Mouse (Mus musculus): ENCODE results near the gene Sertad2. TPM values are rescaled to one million over a fixed set of nuclear protein-coding genes. Genes with fewer than 3 reads are reported as not detected.

Sertad2 gene
- polyA plus RNA-seq, 1 experiment from 2014 or later, result 41.9 TPM

- WGBS, result 46% methylated on average over 6 of the region's 6 CpGs
- Histone ChIP-seq H3K4me2 (replicated peaks) (no peak overlapping the region), H3K9me3 (no peaks in the 10 kb centered on the region), H3K27ac (no peak overlapping the region), H3K4me3 (no peak overlapping the region), H3K36me3 (no peaks in the 10 kb centered on the region), H3K9ac (no peak overlapping the region), H3K4me1 (no peaks in the 10 kb centered on the region), H3K27me3 (no peaks in the 10 kb centered on the region)
- no peak for ATAC-seq (ENCODE audit: insufficient number of reproducible peaks, insufficient read depth, low FRiP score, low TSS enrichment)
These were observed 128.8 kb downstream of the Sertad2 start for GRCm38 (mm10) chr11:20671789-20672392.

GRCm38 (mm10) chr11:20672513-20672912 lies 129.5 kb downstream of the Sertad2 start:
- Histone ChIP-seq H3K27ac (no peak overlapping the region), H3K4me2 (replicated peaks) (no peak overlapping the region), H3K9ac (no peak overlapping the region), H3K27me3 (no peaks in the 10 kb centered on the region), H3K9me3 (no peaks in the 10 kb centered on the region), H3K36me3 (no peaks in the 10 kb centered on the region), H3K4me1 (no peaks in the 10 kb centered on the region), H3K4me3 (no peak overlapping the region)
- WGBS, result 70% methylated on average over 6 of the region's 6 CpGs
- no peak for ATAC-seq (ENCODE audit: insufficient number of reproducible peaks, insufficient read depth, low FRiP score, low TSS enrichment)

DNA sequence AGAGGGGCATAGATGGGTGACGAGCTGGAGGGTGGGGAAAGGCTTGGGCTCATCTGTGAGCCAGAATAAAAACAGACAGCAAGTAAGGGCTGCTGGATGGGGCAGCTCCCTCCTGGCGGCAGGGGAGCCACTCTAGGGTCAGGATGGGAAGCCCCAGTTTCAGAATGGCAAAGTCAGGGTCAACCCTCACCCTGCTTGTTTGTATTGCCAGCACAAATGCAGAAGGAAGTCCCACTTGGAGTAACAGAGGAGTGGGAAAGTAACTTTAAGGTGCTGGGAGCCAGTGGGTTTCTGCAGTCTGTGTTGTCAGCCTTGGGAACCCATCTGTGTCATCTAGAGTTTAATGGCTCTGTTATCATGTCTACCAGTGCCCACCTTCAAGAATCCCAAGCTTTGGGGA lies 136.3 kb downstream of the Sertad2 start:
- H3K4me2 ChIP-seq (replicated peaks), result no peak overlapping the region
- H3K27ac ChIP-seq, result no peak overlapping the region
- no peak overlapping the region for H3K4me3 ChIP-seq
- H3K27me3 ChIP-seq, result no peaks in the 10 kb centered on the region
- H3K9ac ChIP-seq, result no peak overlapping the region
- 77% methylated on average over 2 of the region's 2 CpGs for WGBS
- H3K4me1 ChIP-seq, result no peaks in the 10 kb centered on the region
- H3K36me3 ChIP-seq, result no peaks in the 10 kb centered on the region
- no peaks in the 10 kb centered on the region for H3K9me3 ChIP-seq
- ATAC-seq (ENCODE audit: insufficient number of reproducible peaks, insufficient read depth, low FRiP score, low TSS enrichment), result no peak

- H3K27ac ChIP-seq, result no peak overlapping the region
- no peak overlapping the region for H3K4me3 ChIP-seq
- H3K36me3 ChIP-seq, result peaks cover under 1% of the 10 kb centered on the region; the same call in 1 of the 2 replicates
- H3K27me3 ChIP-seq, result no peaks in the 10 kb centered on the region
- ATAC-seq (ENCODE audit: insufficient number of reproducible peaks, insufficient read depth, low FRiP score, low TSS enrichment), result no peak
- no peak overlapping the region for H3K4me2 ChIP-seq (replicated peaks)
- 83% methylated on average over 5 of the region's 5 CpGs for WGBS
- H3K4me1 ChIP-seq, result no peaks in the 10 kb centered on the region
- H3K9ac ChIP-seq, result no peak overlapping the region
- H3K9me3 ChIP-seq, result no peaks in the 10 kb centered on the region
These were observed 137.7 kb downstream of the Sertad2 start for GRCm38 (mm10) chr11:20680781-20681180.

DNA sequence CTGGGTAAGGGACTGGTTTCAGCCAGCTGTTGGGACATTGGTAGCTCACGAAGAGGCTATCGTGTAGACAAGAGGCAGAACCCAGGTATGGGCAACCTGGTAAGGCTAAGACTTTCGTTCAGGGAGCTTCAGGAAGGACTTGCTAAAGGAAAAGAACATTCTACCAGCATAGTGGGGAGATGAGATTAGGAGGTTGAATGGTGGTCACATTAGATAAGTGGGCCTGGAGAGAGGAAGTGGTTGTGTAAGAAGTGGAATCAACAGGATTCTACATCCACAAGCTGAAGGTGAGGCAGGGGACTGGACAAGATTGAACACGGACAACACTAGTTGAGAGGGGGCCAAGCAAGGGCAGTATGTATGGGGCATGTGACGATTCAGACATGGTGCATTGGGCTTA lies 138.6 kb downstream of the Sertad2 start:
- ATAC-seq (ENCODE audit: insufficient number of reproducible peaks, insufficient read depth, low FRiP score, low TSS enrichment), result no peak
- H3K4me2 ChIP-seq (replicated peaks), result no peak overlapping the region
- 92% methylated on average over 5 of the region's 5 CpGs for WGBS
- no peak overlapping the region for H3K9ac ChIP-seq
- no peak overlapping the region for H3K27ac ChIP-seq
- H3K36me3 ChIP-seq, result peaks cover 4% of the 10 kb centered on the region; the same call in 1 of the 2 replicates
- H3K4me1 ChIP-seq, result no peaks in the 10 kb centered on the region
- H3K4me3 ChIP-seq, result no peak overlapping the region
- no peaks in the 10 kb centered on the region for H3K9me3 ChIP-seq
- no peaks in the 10 kb centered on the region for H3K27me3 ChIP-seq

DNA sequence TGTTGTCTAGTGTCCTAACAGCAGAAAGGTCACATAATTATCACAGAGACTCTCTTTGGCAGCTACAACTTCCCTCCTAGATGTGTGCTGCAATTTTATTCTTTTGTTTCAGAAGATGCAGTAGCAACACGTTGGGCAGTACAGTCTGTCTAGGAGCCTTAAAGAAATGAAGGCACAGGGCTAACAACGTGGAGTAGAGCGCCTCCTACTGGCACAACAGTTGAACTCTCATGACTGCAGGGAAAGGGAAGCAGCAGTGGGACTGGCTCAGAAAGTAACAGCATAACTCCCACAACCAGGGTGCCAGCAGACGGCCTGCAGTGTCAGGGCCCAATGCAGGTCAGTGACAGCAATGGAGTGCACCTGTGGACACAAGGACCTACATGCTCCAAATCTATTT lies 147.9 kb downstream of the Sertad2 start:
- Histone ChIP-seq H3K9me3 (no peaks in the 10 kb centered on the region), H3K27ac (no peak overlapping the region), H3K27me3 (no peaks in the 10 kb centered on the region), H3K4me2 (replicated peaks) (no peak overlapping the region), H3K36me3 (peaks cover 2% of the 10 kb centered on the region; the same call in 1 of the 2 replicates), H3K9ac (no peak overlapping the region), H3K4me1 (no peaks in the 10 kb centered on the region), H3K4me3 (no peak overlapping the region)
- WGBS, result 8% methylated on average over 4 of the region's 4 CpGs
- ATAC-seq (ENCODE audit: insufficient number of reproducible peaks, insufficient read depth, low FRiP score, low TSS enrichment), result 0 out of 2 replicates have a peak, but pooled peaks have one; percentile 35

Other genes with a start within 250 kb of the Sertad2 start
- 17.8 and 18.0 TPM in 2 replicates for gene Slc1a4, start 210.5 kb upstream of the Sertad2 start, polyA plus RNA-seq (2016; fragmentation: Nextera tagmentation; extraction: Ambion mirVana)
- 20.3 and 22.9 TPM in 2 replicates for gene Aftph, start 198.3 kb downstream of the Sertad2 start, polyA plus RNA-seq (2016; fragmentation: Nextera tagmentation; extraction: Ambion mirVana)